Mouse (Mus musculus) forebrain, postnatal 0 days (tissue): ENCODE data around the gene Ryr2. TPM values are rescaled to one million over a fixed set of nuclear protein-coding genes. Genes with fewer than 3 reads are reported as not detected.

Experiments
- ATAC-seq: fragments of 200-750 bp; cut with Nextera tagmentation; 2 replicates; pipeline ENCODE4 v1.8.0; 2017; ENCODE audit warnings: mild to moderate bottlenecking, moderate library complexity
- DNase-seq: peaks from one replicate; pipeline ENCODE4 v3.0.0-alpha.2; 2015
- H3K27ac ChIP-seq: fragments of 300-500 bp; sonication (generic); 2 replicates; pipeline ENCODE4 v1.5.1; 2014; ENCODE audit warnings: low read depth, mild to moderate bottlenecking, antibody characterized with exemption, low read length, moderate library complexity, mixed read lengths
- H3K27me3 ChIP-seq: fragments of 300-500 bp; sonication (generic); 2 replicates; pipeline ENCODE4 v1.6.1; 2014; ENCODE audit warnings: mild to moderate bottlenecking, low read length, mixed read lengths; ENCODE audit not compliant: insufficient read depth
- H3K36me3 ChIP-seq: fragments of 300-500 bp; sonication (generic); 2 replicates; pipeline ENCODE4 v1.6.1; 2014; ENCODE audit warnings: mild to moderate bottlenecking, moderate library complexity; ENCODE audit not compliant: insufficient read depth
- H3K4me1 ChIP-seq: fragments of 300-500 bp; sonication (generic); 2 replicates; pipeline ENCODE4 v1.6.1; 2014; ENCODE audit warnings: antibody characterized with exemption; ENCODE audit not compliant: insufficient read depth
- H3K4me2 ChIP-seq: fragments of 300-500 bp; sonication (generic); 2 replicates; pipeline ENCODE4 v1.6.1; 2014; ENCODE audit warnings: low read depth, mild to moderate bottlenecking, moderate library complexity
- H3K4me3 ChIP-seq: fragments of 300-500 bp; sonication (generic); 2 replicates; pipeline ENCODE4 v1.5.1; 2014; ENCODE audit warnings: low read depth, low read length, mixed read lengths
- H3K9ac ChIP-seq: fragments of 300-500 bp; sonication (generic); 2 replicates; pipeline ENCODE4 v1.6.1; 2014; ENCODE audit warnings: mild to moderate bottlenecking
- H3K9me3 ChIP-seq: fragments of 300-500 bp; sonication (generic); 2 replicates; pipeline ENCODE4 v1.6.1; 2016; ENCODE audit warnings: low read length
- CTCF ChIP-seq: sonication (generic); IDR thresholded peaks from 2 replicates; pipeline ENCODE4 v1.5.1; 2016; ENCODE audit warnings: antibody characterized with exemption, control low read depth, low read depth
- WGBS: fragments of 180-500 bp; shearing (Covaris S2); extraction: QIAGEN DNeasy Blood & Tissue Kit; methylation state at CpG from one replicate; pipeline ENCODE4 v1.1.7; 2014; 5-methylcytosine and 5-hydroxymethylcytosine counted together
- polyA plus RNA-seq: library from polyadenylated mRNA; unstranded; fragments of >200 nt; fragmentation: Nextera tagmentation; extraction: Ambion mirVana; gene quantifications from 2 replicates; pipeline ENCODE4 v1.2.1, GENCODE M21; 2015
- total RNA-seq: library from RNA; depleted of rRNA; stranded (reverse); fragments of >200 nt; gene quantifications from 2 replicates; pipeline ENCODE4 v1.2.3, GENCODE M21; 2014

Ryr2 gene
- total and polyA plus RNA-seq, 2 experiments from 2014 or later: 2.1 to 22.8 TPM

GRCm38 (mm10) chr13:12105830-12106628, 716 bp downstream of the Ryr2 start:
- H3K9me3 ChIP-seq: no peaks in the 10 kb centered on the region
- DNase-seq (peak; percentile 74), ATAC-seq (peak; percentile 79)
- WGBS: under 1% methylated on average over 66 of the region's 67 CpGs
- TF ChIP-seq CTCF: peak; percentile 32
- H3K9ac ChIP-seq: peak overlapping the region; percentile 82
- peak overlapping the region; percentile 76 for H3K4me3 ChIP-seq
- no peaks in the 10 kb centered on the region for H3K36me3 ChIP-seq
- peaks cover 9% of the 10 kb centered on the region for H3K4me1 ChIP-seq
- no peaks in the 10 kb centered on the region for H3K27me3 ChIP-seq
- H3K27ac ChIP-seq: peak overlapping the region; percentile 84
- peak overlapping the region; percentile 83 for H3K4me2 ChIP-seq

DNA sequence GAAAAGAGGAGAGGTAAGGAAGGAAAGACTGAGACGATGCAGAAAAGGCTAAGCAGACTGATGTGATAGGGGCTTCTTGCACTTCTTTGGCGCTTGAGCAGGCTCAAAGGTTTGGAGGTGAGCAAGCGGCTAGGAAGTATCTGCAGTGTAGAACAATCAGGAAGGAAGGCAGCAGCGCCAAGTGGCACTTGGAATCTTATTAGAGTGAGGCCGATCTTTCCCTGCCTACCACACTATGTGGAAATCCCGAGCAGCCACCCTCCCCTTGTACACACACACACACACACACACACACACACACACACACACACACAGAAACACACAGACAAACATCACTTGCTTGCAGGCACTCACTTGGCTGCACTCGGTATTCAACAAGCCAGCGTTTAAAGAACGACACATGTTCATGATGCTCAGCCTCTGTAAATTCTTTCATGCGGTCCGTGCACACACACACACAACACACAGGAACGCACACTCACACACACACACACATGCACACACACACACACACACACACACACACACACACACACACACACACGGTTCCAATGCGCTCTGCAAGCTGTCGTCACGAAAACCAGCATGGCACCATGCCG, 1.4 kb downstream of the Ryr2 start:
- no peaks in the 10 kb centered on the region for H3K27me3 ChIP-seq
- DNase-seq: peak; percentile 61
- ATAC-seq: peak; percentile 7
- H3K4me3 ChIP-seq: peak overlapping the region; percentile 76
- no peak overlapping the region for H3K27ac ChIP-seq
- H3K4me2 ChIP-seq: peak overlapping the region; percentile 83
- H3K9ac ChIP-seq: peak overlapping the region; percentile 82
- TF ChIP-seq CTCF: no peak
- WGBS: 4% methylated on average over 17 of the region's 17 CpGs
- no peaks in the 10 kb centered on the region for H3K36me3 ChIP-seq
- H3K4me1 ChIP-seq: peaks cover 9% of the 10 kb centered on the region
- H3K9me3 ChIP-seq: no peaks in the 10 kb centered on the region

DNA sequence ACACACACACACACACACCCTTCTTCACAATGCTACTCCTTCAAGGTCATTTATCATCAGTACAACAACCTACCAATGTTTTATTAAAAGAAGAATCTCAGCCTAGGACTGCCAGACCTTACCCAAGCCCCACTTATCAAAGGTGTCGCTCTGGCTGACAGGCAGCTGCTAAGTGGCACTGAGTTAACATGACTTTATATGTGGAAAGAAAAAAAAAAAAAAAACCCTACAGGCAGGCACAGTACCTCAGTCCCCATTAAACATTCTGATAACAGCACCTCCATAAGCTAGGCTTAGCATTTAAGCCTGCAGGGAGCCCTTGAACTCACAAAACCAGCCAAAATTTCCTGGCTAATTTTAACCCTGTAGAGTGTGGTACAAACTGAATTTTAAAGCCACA, 2.4 kb downstream of the Ryr2 start:
- Histone ChIP-seq H3K9me3 (no peaks in the 10 kb centered on the region), H3K27me3 (no peaks in the 10 kb centered on the region), H3K4me2 (peak overlapping the region; percentile 83; the same call in 1 of the 2 replicates), H3K4me3 (peak overlapping the region; percentile 9; the same call in 1 of the 2 replicates), H3K9ac (no peak overlapping the region), H3K27ac (no peak overlapping the region), H3K4me1 (peaks cover 9% of the 10 kb centered on the region), H3K36me3 (no peaks in the 10 kb centered on the region)
- no peak for TF ChIP-seq CTCF
- WGBS: 39% methylated on average over 1 of the region's 1 CpGs
- ATAC-seq (no peak), DNase-seq (no peak)

DNA sequence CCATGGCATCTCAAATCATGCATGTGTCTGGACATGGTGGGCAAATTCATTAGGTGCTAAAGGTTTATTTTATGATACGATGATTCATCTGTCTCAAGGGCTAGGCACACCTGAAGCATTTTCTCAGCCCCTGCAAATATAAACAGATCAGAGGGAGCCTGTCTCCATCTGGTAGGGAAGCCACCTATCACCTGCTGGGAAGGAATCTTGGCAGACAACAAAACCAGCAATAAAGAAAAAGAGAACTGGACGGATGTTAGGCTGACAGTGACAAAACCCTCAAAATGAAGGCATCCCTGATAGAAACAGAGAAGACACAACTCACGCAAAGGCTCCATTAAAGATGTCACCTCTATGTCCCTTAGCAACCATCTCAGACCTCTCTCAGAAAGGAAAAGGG, 3.7 kb downstream of the Ryr2 start:
- H3K36me3 ChIP-seq: no peaks in the 10 kb centered on the region
- H3K4me1 ChIP-seq: peaks cover 9% of the 10 kb centered on the region
- WGBS: 55% methylated on average over 3 of the region's 3 CpGs
- H3K9me3 ChIP-seq: no peaks in the 10 kb centered on the region
- no peak overlapping the region for H3K27ac ChIP-seq
- no peak for DNase-seq
- no peaks in the 10 kb centered on the region for H3K27me3 ChIP-seq
- no peak for TF ChIP-seq CTCF
- no peak overlapping the region for H3K4me3 ChIP-seq
- H3K9ac ChIP-seq: no peak overlapping the region
- ATAC-seq: no peak
- H3K4me2 ChIP-seq: no peak overlapping the region

GRCm38 (mm10) chr13:12099446-12099845, 7.3 kb downstream of the Ryr2 start:
- no peaks in the 10 kb centered on the region for H3K27me3 ChIP-seq
- H3K4me2 ChIP-seq: no peak overlapping the region
- H3K9me3 ChIP-seq: no peaks in the 10 kb centered on the region
- no peak overlapping the region for H3K9ac ChIP-seq
- 86% methylated on average over 3 of the region's 3 CpGs for WGBS
- ATAC-seq: no peak
- no peaks in the 10 kb centered on the region for H3K36me3 ChIP-seq
- no peak for TF ChIP-seq CTCF
- H3K4me3 ChIP-seq: no peak overlapping the region
- H3K27ac ChIP-seq: no peak overlapping the region
- no peak for DNase-seq
- peaks cover 9% of the 10 kb centered on the region for H3K4me1 ChIP-seq

- 76% methylated on average over 1 of the region's 1 CpGs for WGBS
- DNase-seq (no peak), ATAC-seq (no peak)
- Histone ChIP-seq H3K4me2 (no peak overlapping the region), H3K27ac (no peak overlapping the region), H3K9ac (no peak overlapping the region), H3K4me1 (peaks cover 9% of the 10 kb centered on the region; the same call in 1 of the 2 replicates), H3K36me3 (no peaks in the 10 kb centered on the region), H3K27me3 (no peaks in the 10 kb centered on the region), H3K9me3 (no peaks in the 10 kb centered on the region), H3K4me3 (no peak overlapping the region)
- no peak for TF ChIP-seq CTCF
These were observed 7.8 kb downstream of the Ryr2 start for GRCm38 (mm10) chr13:12098981-12099380.

DNA sequence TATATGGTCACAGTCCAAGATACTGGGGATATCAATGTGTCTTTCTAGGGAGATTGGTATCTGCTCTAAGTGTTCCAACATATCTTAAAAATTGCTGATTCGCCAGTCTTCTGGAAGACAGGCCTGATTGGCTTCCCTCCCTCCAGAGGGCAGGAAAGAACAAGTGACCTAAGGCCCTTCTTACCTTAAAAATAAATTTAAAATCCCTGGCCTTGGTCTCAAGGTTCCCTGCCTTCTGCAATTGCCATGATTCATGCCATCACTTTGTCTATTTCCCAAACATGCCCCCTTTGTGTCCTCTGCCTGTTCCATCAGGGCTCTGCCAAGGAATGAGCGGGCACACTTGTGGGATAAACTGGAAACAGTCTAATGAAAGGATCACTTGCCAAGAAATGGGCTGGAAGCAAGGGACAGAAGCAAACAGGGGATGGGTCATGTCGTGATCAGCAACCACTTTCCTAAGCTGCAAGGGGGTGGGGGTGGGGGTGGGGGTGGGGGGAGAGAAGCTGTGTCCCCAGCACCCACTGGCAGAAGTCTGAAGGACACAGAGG, 10.3 kb downstream of the Ryr2 start:
- no peak overlapping the region for H3K27ac ChIP-seq
- H3K27me3 ChIP-seq: no peaks in the 10 kb centered on the region
- DNase-seq: no peak
- ATAC-seq: no peak
- H3K4me1 ChIP-seq: no peaks in the 10 kb centered on the region
- no peak for TF ChIP-seq CTCF
- H3K9me3 ChIP-seq: no peaks in the 10 kb centered on the region
- WGBS: 73% methylated on average over 3 of the region's 3 CpGs
- H3K36me3 ChIP-seq: no peaks in the 10 kb centered on the region
- no peak overlapping the region for H3K4me2 ChIP-seq
- no peak overlapping the region for H3K4me3 ChIP-seq
- no peak overlapping the region for H3K9ac ChIP-seq
